Mouse (Mus musculus): ENCODE measurements around the gene Fam183b. TPM values are rescaled to one million over a fixed set of nuclear protein-coding genes. Genes with fewer than 3 reads are reported as not detected.
"Not testable (repeated sequence)": the region's sequence is repeated elsewhere in the genome, so short reads cannot be mapped to it uniquely, and the experiment has no call there.

Gene Fam183b
- polyA plus RNA-seq, 1 experiment from 2014 or later, result 9.6 TPM

GRCm38 (mm10) chr11:58751096-58751495 lies 50.7 kb downstream of the Fam183b start:
- H3K27ac ChIP-seq; H3K9ac ChIP-seq; H3K4me1 ChIP-seq; H3K36me3 ChIP-seq; H3K27me3 ChIP-seq (replicated peaks); H3K4me3 ChIP-seq (replicated peaks); ATAC-seq (ENCODE audit: insufficient read depth, low FRiP score, low read depth); H3K4me2 ChIP-seq; H3K9me3 ChIP-seq: not testable (repeated sequence)
- 75% methylated on average over 18 of the region's 18 CpGs for WGBS

Other genes with a start within 250 kb of the Fam183b start
- 0.06 TPM in 1 of 2 replicates, not detected in the other for gene Olfr328, start 246.3 kb downstream of the Fam183b start, polyA plus RNA-seq (2015; fragmentation: Nextera tagmentation; extraction: Ambion mirVana)
- not detected in 2 replicates for gene Olfr224, start 231.4 kb downstream of the Fam183b start, polyA plus RNA-seq (2015; fragmentation: Nextera tagmentation; extraction: Ambion mirVana)
- not detected in 2 replicates for gene Olfr325, start 224.2 kb downstream of the Fam183b start, polyA plus RNA-seq (2015; fragmentation: Nextera tagmentation; extraction: Ambion mirVana)
- not detected in 2 replicates for gene Olfr324, start 206.8 kb downstream of the Fam183b start, polyA plus RNA-seq (2015; fragmentation: Nextera tagmentation; extraction: Ambion mirVana)
- gene 2210407C18Rik, start 185.9 kb downstream of the Fam183b start, polyA plus RNA-seq (2015; fragmentation: Nextera tagmentation; extraction: Ambion mirVana), result 0.84 and 2.3 TPM in 2 replicates
- not detected in 2 replicates for gene Olfr323, start 171.5 kb downstream of the Fam183b start, polyA plus RNA-seq (2015; fragmentation: Nextera tagmentation; extraction: Ambion mirVana)
- 0.45 and 1.2 TPM in 2 replicates for gene Trim58, start 161.5 kb downstream of the Fam183b start, polyA plus RNA-seq (2015; fragmentation: Nextera tagmentation; extraction: Ambion mirVana)
- gene Olfr322, start 143.2 kb downstream of the Fam183b start, polyA plus RNA-seq (2015; fragmentation: Nextera tagmentation; extraction: Ambion mirVana), result not detected in 2 replicates
- gene Olfr320, start 120.9 kb downstream of the Fam183b start, polyA plus RNA-seq (2015; fragmentation: Nextera tagmentation; extraction: Ambion mirVana), result not detected in 2 replicates
- not detected in 2 replicates for gene Olfr319, start 102.8 kb downstream of the Fam183b start, polyA plus RNA-seq (2015; fragmentation: Nextera tagmentation; extraction: Ambion mirVana)
- gene Olfr318, start 77.9 kb downstream of the Fam183b start, polyA plus RNA-seq (2015; fragmentation: Nextera tagmentation; extraction: Ambion mirVana), result not detected in 2 replicates
- gene Olfr317, start 62.7 kb downstream of the Fam183b start, polyA plus RNA-seq (2015; fragmentation: Nextera tagmentation; extraction: Ambion mirVana), result not detected in 2 replicates
- gene Olfr316, start 49.2 kb downstream of the Fam183b start, polyA plus RNA-seq (2015; fragmentation: Nextera tagmentation; extraction: Ambion mirVana), result not detected in 2 replicates
- not detected in 2 replicates for gene Olfr315, start 28.8 kb downstream of the Fam183b start, polyA plus RNA-seq (2015; fragmentation: Nextera tagmentation; extraction: Ambion mirVana)
- not detected in 2 replicates for gene Olfr314, start 19.0 kb downstream of the Fam183b start, polyA plus RNA-seq (2015; fragmentation: Nextera tagmentation; extraction: Ambion mirVana)
- not detected in 2 replicates for gene Olfr313, start 13.0 kb upstream of the Fam183b start, polyA plus RNA-seq (2015; fragmentation: Nextera tagmentation; extraction: Ambion mirVana)
- not detected in 2 replicates for gene Olfr312, start 27.3 kb upstream of the Fam183b start, polyA plus RNA-seq (2015; fragmentation: Nextera tagmentation; extraction: Ambion mirVana)
- gene Olfr311, start 37.3 kb upstream of the Fam183b start, polyA plus RNA-seq (2015; fragmentation: Nextera tagmentation; extraction: Ambion mirVana), result not detected in 2 replicates
- gene Gm12258, start 45.2 kb upstream of the Fam183b start, polyA plus RNA-seq (2015; fragmentation: Nextera tagmentation; extraction: Ambion mirVana), result 8.2 and 8.5 TPM in 2 replicates
- 6.7 and 6.8 TPM in 2 replicates for gene 2810021J22Rik, start 65.3 kb upstream of the Fam183b start, polyA plus RNA-seq (2015; fragmentation: Nextera tagmentation; extraction: Ambion mirVana)
- gene Zfp39, start 102.3 kb upstream of the Fam183b start, polyA plus RNA-seq (2015; fragmentation: Nextera tagmentation; extraction: Ambion mirVana), result 4.6 and 5.6 TPM in 2 replicates
- gene Btnl10, start 115.9 kb upstream of the Fam183b start, polyA plus RNA-seq (2015; fragmentation: Nextera tagmentation; extraction: Ambion mirVana), result 0.59 and 0.95 TPM in 2 replicates
- gene Rnf187, start 137.0 kb upstream of the Fam183b start, polyA plus RNA-seq (2015; fragmentation: Nextera tagmentation; extraction: Ambion mirVana), result 229 and 235 TPM in 2 replicates
- 42.0 and 45.8 TPM in 2 replicates for gene Hist3h2ba, start 147.0 kb upstream of the Fam183b start, polyA plus RNA-seq (2015; fragmentation: Nextera tagmentation; extraction: Ambion mirVana)
- gene Hist3h2a, start 152.7 kb upstream of the Fam183b start, polyA plus RNA-seq (2015; fragmentation: Nextera tagmentation; extraction: Ambion mirVana), result 29.6 and 32.2 TPM in 2 replicates
- 0.19 and 0.28 TPM in 2 replicates for gene Trim17, start 152.7 kb upstream of the Fam183b start, polyA plus RNA-seq (2015; fragmentation: Nextera tagmentation; extraction: Ambion mirVana)
- 17.9 and 19.1 TPM in 2 replicates for gene Trim11, start 176.1 kb upstream of the Fam183b start, polyA plus RNA-seq (2015; fragmentation: Nextera tagmentation; extraction: Ambion mirVana)

Measured in stomach, embryonic 15.5 days (tissue).